In the genomic region with DNA sequence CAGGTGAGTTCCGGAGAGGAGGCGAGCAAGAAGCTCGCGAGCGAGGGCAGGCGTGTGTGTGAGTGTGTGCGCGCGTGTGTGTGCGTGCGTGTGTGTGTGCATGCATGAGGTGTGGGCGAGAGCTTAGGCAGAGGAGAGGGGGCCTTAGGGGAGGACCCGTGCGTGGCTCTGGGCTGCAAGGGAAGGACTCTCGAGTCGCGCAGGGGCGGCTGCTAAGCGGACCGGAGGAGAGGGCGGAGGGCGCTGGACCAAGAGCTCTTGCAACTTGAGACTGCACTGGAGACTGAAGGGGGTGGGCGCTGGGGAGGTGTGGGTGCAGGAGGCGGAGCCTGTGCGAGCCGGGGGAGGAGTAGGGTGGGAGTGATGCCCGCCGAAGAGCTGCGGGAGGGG, we compare ENCODE assay signal across 8 mouse cellular contexts. TPM values are rescaled to one million over a fixed set of nuclear protein-coding genes. Genes with fewer than 3 reads are reported as not detected.
A peak's percentile ranks its signal among the peaks of the same experiment; 100 is the strongest.
DNase-seq lines count a peak whose midpoint lies in the region; ATAC-seq and TF ChIP-seq lines count a peak whose summit lies in the region.

No protein-coding gene starts in this region.

- TF ChIP-seq CTCF in kidney, postnatal 0 days (IDR thresholded peaks at IDR 0.05; ENCODE audit: low read depth) = no peak

- H3K9me3 ChIP-seq in heart, embryonic 13.5 days = no peaks in the 10 kb centered on the region
- H3K9me3 ChIP-seq in kidney, postnatal 0 days (replicated peaks; ENCODE audit: low read length) = no peaks in the 10 kb centered on the region
- no peaks in the 10 kb centered on the region for H3K9me3 ChIP-seq in liver, embryonic 12.5 days (replicated peaks)
- H3K9me3 ChIP-seq in stomach, embryonic 15.5 days = no peaks in the 10 kb centered on the region

- peak overlapping the region; percentile 86 for H3K27ac ChIP-seq in heart, embryonic 13.5 days (replicated peaks)
- peak overlapping the region; percentile 74 for H3K27ac ChIP-seq in kidney, postnatal 0 days
- peak overlapping the region; percentile 89 for H3K27ac ChIP-seq in liver, embryonic 12.5 days
- peak overlapping the region; percentile 80 for H3K27ac ChIP-seq in stomach, embryonic 15.5 days

- peaks cover 42% of the 10 kb centered on the region for H3K4me1 ChIP-seq in heart, embryonic 13.5 days
- peaks cover 20% of the 10 kb centered on the region for H3K4me1 ChIP-seq in kidney, postnatal 0 days (replicated peaks; ENCODE audit: insufficient read depth, low read length)
- peaks cover 76% of the 10 kb centered on the region for H3K4me1 ChIP-seq in liver, embryonic 12.5 days
- peaks cover 24% of the 10 kb centered on the region for H3K4me1 ChIP-seq in stomach, embryonic 15.5 days

- peak; percentile 81 for DNase-seq in A20 (ENCODE audit: low read depth, low spot score)
- DNase-seq in adrenal gland, postnatal 36 days = peak; percentile 79 to 82
- peak; percentile 95 for DNase-seq in kidney, postnatal 0 days (ENCODE audit: low spot score)
- peak; percentile 20 to 35 for DNase-seq in natural killer cell, adult 2 months (ENCODE audit: low spot score in 2 of 2)

- H3K27me3 ChIP-seq in heart, embryonic 13.5 days (replicated peaks) = no peaks in the 10 kb centered on the region
- H3K27me3 ChIP-seq in kidney, postnatal 0 days (ENCODE audit: insufficient read depth, low read length) = no peaks in the 10 kb centered on the region
- H3K27me3 ChIP-seq in liver, embryonic 12.5 days (replicated peaks) = no peaks in the 10 kb centered on the region
- no peaks in the 10 kb centered on the region for H3K27me3 ChIP-seq in stomach, embryonic 15.5 days (replicated peaks)

- under 1% methylated on average over 29 of the region's 29 CpGs for WGBS in heart, embryonic 13.5 days
- WGBS in kidney, postnatal 0 days = under 1% methylated on average over 29 of the region's 29 CpGs
- WGBS in liver, embryonic 12.5 days (ENCODE audit: insufficient replicate concordance) = under 1% methylated on average over 29 of the region's 29 CpGs
- WGBS in stomach, embryonic 15.5 days = under 1% methylated on average over 29 of the region's 29 CpGs

- H3K4me3 ChIP-seq in heart, embryonic 13.5 days = peak overlapping the region; percentile 94
- peak overlapping the region; percentile 69 for H3K4me3 ChIP-seq in kidney, postnatal 0 days (replicated peaks; ENCODE audit: low read depth, low read length)
- H3K4me3 ChIP-seq in liver, embryonic 12.5 days = peak overlapping the region; percentile 88
- peak overlapping the region; percentile 96 for H3K4me3 ChIP-seq in stomach, embryonic 15.5 days (replicated peaks)

- H3K4me2 ChIP-seq in heart, embryonic 13.5 days = peak overlapping the region; percentile 92
- H3K4me2 ChIP-seq in kidney, postnatal 0 days (ENCODE audit: low read length) = peak overlapping the region; percentile 82
- H3K4me2 ChIP-seq in liver, embryonic 12.5 days = peak overlapping the region; percentile 100
- H3K4me2 ChIP-seq in stomach, embryonic 15.5 days = peak overlapping the region; percentile 94

- peaks cover 25% of the 10 kb centered on the region for H3K36me3 ChIP-seq in heart, embryonic 13.5 days
- 0 out of 2 replicates have a peak, but pooled peaks cover 6% of the 10 kb centered on the region for H3K36me3 ChIP-seq in kidney, postnatal 0 days (ENCODE audit: insufficient read depth, low read length)
- H3K36me3 ChIP-seq in liver, embryonic 12.5 days = peaks cover 31% of the 10 kb centered on the region
- peaks cover 11% of the 10 kb centered on the region; the same call in 1 of the 2 replicates for H3K36me3 ChIP-seq in stomach, embryonic 15.5 days

- ATAC-seq in erythroblast, adult 5-6 weeks (replicated peaks; ENCODE audit: low FRiP score, poor library complexity, severe bottlenecking) = peak; percentile 28
- peak; percentile 31 for ATAC-seq in heart, embryonic 13.5 days (ENCODE audit: extremely low read depth, insufficient number of reproducible peaks, low FRiP score, low TSS enrichment)
- ATAC-seq in kidney, postnatal 0 days (replicated peaks; ENCODE audit: low FRiP score, low read depth) = peak; percentile 81
- ATAC-seq in liver, embryonic 12.5 days = peak; percentile 28
- peak; percentile 73 for ATAC-seq in stomach, embryonic 15.5 days (ENCODE audit: insufficient read depth, low FRiP score, low read depth)

- H3K9ac ChIP-seq in heart, embryonic 13.5 days = peak overlapping the region; percentile 90
- peak overlapping the region; percentile 78 for H3K9ac ChIP-seq in kidney, postnatal 0 days (ENCODE audit: low read depth, low read length)
- H3K9ac ChIP-seq in liver, embryonic 12.5 days = peak overlapping the region; percentile 93
- peak overlapping the region; percentile 85 for H3K9ac ChIP-seq in stomach, embryonic 15.5 days

RNA-seq across cellular contexts. Expression of gene Mxi1, which starts 19.7 kb away (rescaled TPM):
- total RNA-seq in adrenal gland, postnatal 36 days (2021) = 10 to 100 TPM; 29.7 to 39.8 TPM
- 71.1 and 75.4 TPM in 2 replicates for total RNA-seq in erythroblast, adult 5-6 weeks (2015; ENCODE audit: low replicate concordance)
- total RNA-seq in erythroblast, adult 5-6 weeks (2017; ENCODE audit: low replicate concordance) = 156 and 229 TPM in 2 replicates
- 31.8 and 34.5 TPM in 2 replicates for polyA plus RNA-seq in heart, embryonic 13.5 days (2015; fragmentation: Nextera tagmentation; extraction: Ambion mirVana)
- polyA plus RNA-seq in kidney, postnatal 0 days (2015; fragmentation: Nextera tagmentation; extraction: Ambion mirVana) = 51.9 and 55.0 TPM in 2 replicates
- 38.3 and 39.3 TPM in 2 replicates for polyA plus RNA-seq in liver, embryonic 12.5 days (2016; fragmentation: Nextera tagmentation; extraction: Ambion mirVana)
- polyA plus RNA-seq in stomach, embryonic 15.5 days (2015; fragmentation: Nextera tagmentation; extraction: Ambion mirVana) = 36.1 and 37.8 TPM in 2 replicates

RNA-seq across cellular contexts. Expression of gene Gm10197, which starts 41.6 kb away (rescaled TPM):
- not detected for total RNA-seq in adrenal gland, postnatal 36 days (2021)
- total RNA-seq in erythroblast, adult 5-6 weeks (2015; ENCODE audit: low replicate concordance) = not detected in 2 replicates
- total RNA-seq in erythroblast, adult 5-6 weeks (2017; ENCODE audit: low replicate concordance) = not detected in 2 replicates
- not detected in 2 replicates for polyA plus RNA-seq in heart, embryonic 13.5 days (2015; fragmentation: Nextera tagmentation; extraction: Ambion mirVana)
- not detected in 2 replicates for polyA plus RNA-seq in kidney, postnatal 0 days (2015; fragmentation: Nextera tagmentation; extraction: Ambion mirVana)
- polyA plus RNA-seq in liver, embryonic 12.5 days (2016; fragmentation: Nextera tagmentation; extraction: Ambion mirVana) = not detected in 2 replicates
- polyA plus RNA-seq in stomach, embryonic 15.5 days (2015; fragmentation: Nextera tagmentation; extraction: Ambion mirVana) = 2.5 TPM in 1 of 2 replicates, not detected in the other

Comparison
In these comparisons a context has a peak if more than half of its experiments do, and no peak if none do; other contexts are left out.
1. Peak in every context shown above with its lines: DNase-seq, ATAC-seq, H3K4me3 ChIP-seq and H3K27ac ChIP-seq.
2. DNase-seq: peak in every context shown above with its lines; median percentile 95 in kidney, postnatal 0 days; 81 in A20; 80 in adrenal gland, postnatal 36 days; 28 in natural killer cell, adult 2 months.
3. ATAC-seq: peak in every context shown above with its lines; median percentile 81 in kidney, postnatal 0 days; 73 in stomach, embryonic 15.5 days; 31 in heart, embryonic 13.5 days; 28 in erythroblast, adult 5-6 weeks; 28 in liver, embryonic 12.5 days.